Mouse (Mus musculus) cerebellum, adult 2 months (tissue): ENCODE measurements around the gene Il33. TPM values are rescaled to one million over a fixed set of nuclear protein-coding genes. Genes with fewer than 3 reads are reported as not detected.

Experiments
- DNase-seq, 2 experiments: peaks; one replicate each; pipeline ENCODE4 v3.0.0; 2021
- H3K27ac ChIP-seq: fragments of 200-500 bp; 2 replicates; pipeline ENCODE4 v1.5.1; 2012; ENCODE audit warnings: low read length, control low read depth, inconsistent platforms; ENCODE audit not compliant: insufficient read depth
- H3K27me3 ChIP-seq: fragments of 200-500 bp; 2 replicates; pipeline ENCODE4 v1.6.1; 2012; ENCODE audit warnings: inconsistent platforms, mild to moderate bottlenecking, low read length, moderate library complexity; ENCODE audit not compliant: control insufficient read depth, insufficient read depth
- H3K4me1 ChIP-seq: fragments of 200-500 bp; 2 replicates; pipeline ENCODE4 v1.6.1; 2011; ENCODE audit warnings: low read length; ENCODE audit not compliant: control insufficient read depth, insufficient read depth
- H3K4me3 ChIP-seq: fragments of 200-500 bp; replicated peaks from 2 replicates; pipeline ENCODE3; 2011; ENCODE audit warnings: mild to moderate bottlenecking, low read depth, low read length, control low read depth; ENCODE audit not compliant: insufficient read depth
- CTCF ChIP-seq: fragments of 200-500 bp; IDR thresholded peaks from 2 replicates; pipeline ENCODE4 v1.5.1; 2011; ENCODE audit warnings: low read depth, mild to moderate bottlenecking, control low read depth, low read length, moderate library complexity, borderline replicate concordance; ENCODE audit not compliant: insufficient read depth
- POLR2A ChIP-seq: fragments of 200-500 bp; IDR thresholded peaks from 2 replicates; pipeline ENCODE4 v1.6.1; 2011; ENCODE audit warnings: low read length, control low read depth, borderline replicate concordance; ENCODE audit not compliant: insufficient read depth
- WGBS: fragments of 180-500 bp; shearing (Covaris S2); methylation state at CpG from one replicate; pipeline ENCODE4 v1.1.7; 2018; 5-methylcytosine and 5-hydroxymethylcytosine counted together
- polyA plus RNA-seq: library from polyadenylated mRNA; depleted of rRNA; stranded (reverse); fragments of >200 nt; gene quantifications from 2 replicates; pipeline ENCODE4 v1.2.3, GENCODE M21; 2012; rRNA removed

The Il33 gene
- 38.5 and 58.0 TPM in 2 replicates for polyA plus RNA-seq

- Histone ChIP-seq H3K4me3 (no peak within 1 kb of the TSS), H3K27me3 (no peaks in the 10 kb centered on the region), H3K27ac (no peak within 1 kb of the TSS), H3K4me1 (peaks cover 5% of the 10 kb centered on the region; the same call in 1 of the 2 replicates)
- DNase-seq = peak; percentile 20 to 42
- 9% methylated on average over 10 of the region's 10 CpGs for WGBS
- TF ChIP-seq CTCF (no peak), POLR2A (no peak)
Measured at GRCm38 (mm10) chr19:29924638-29925258, at the start of gene Il33. Il33 (plus strand) TSS chr19:29925114.

- Histone ChIP-seq H3K27ac (no peak overlapping the region), H3K4me3 (no peak overlapping the region), H3K27me3 (no peaks in the 10 kb centered on the region), H3K4me1 (no peaks in the 10 kb centered on the region)
- 78% methylated on average over 10 of the region's 10 CpGs for WGBS
- no peak for TF ChIP-seq CTCF
- no peak for TF ChIP-seq POLR2A
- no peak for DNase-seq
Measured at GRCm38 (mm10) chr19:29877422-29878291, 47.3 kb upstream of the Il33 start.

GRCm38 (mm10) chr19:29878896-29879504 lies 45.9 kb upstream of the Il33 start:
- Histone ChIP-seq H3K27ac (no peak overlapping the region), H3K4me1 (no peaks in the 10 kb centered on the region), H3K27me3 (no peaks in the 10 kb centered on the region), H3K4me3 (no peak overlapping the region)
- TF ChIP-seq POLR2A (no peak), CTCF (no peak)
- DNase-seq = no peak
- WGBS = 73% methylated on average over 8 of the region's 8 CpGs

- H3K4me3 ChIP-seq = no peak overlapping the region
- TF ChIP-seq POLR2A = no peak
- TF ChIP-seq CTCF = no peak
- no peak for DNase-seq
- no peak overlapping the region for H3K27ac ChIP-seq
- 72% methylated on average over 4 of the region's 4 CpGs for WGBS
- H3K27me3 ChIP-seq = no peaks in the 10 kb centered on the region
- no peaks in the 10 kb centered on the region for H3K4me1 ChIP-seq
Measured at GRCm38 (mm10) chr19:29880918-29881317, 44.0 kb upstream of the Il33 start.

- H3K4me1 ChIP-seq = no peaks in the 10 kb centered on the region
- TF ChIP-seq POLR2A = no peak
- TF ChIP-seq CTCF = no peak
- WGBS = 92% methylated on average over 3 of the region's 3 CpGs
Measured at GRCm38 (mm10) chr19:29882696-29883095, 42.2 kb upstream of the Il33 start.

GRCm38 (mm10) chr19:29885548-29885947 lies 39.4 kb upstream of the Il33 start:
- Histone ChIP-seq H3K27ac (no peak overlapping the region), H3K4me3 (no peak overlapping the region), H3K27me3 (no peaks in the 10 kb centered on the region), H3K4me1 (no peaks in the 10 kb centered on the region)
- WGBS = 84% methylated on average over 6 of the region's 6 CpGs
- TF ChIP-seq POLR2A (no peak), CTCF (no peak)
- DNase-seq = no peak

More at GRCm38 (mm10) chr19:29882696-29883095, 42.2 kb upstream of the Il33 start:
- Histone ChIP-seq H3K27me3 (no peaks in the 10 kb centered on the region), H3K4me3 (no peak overlapping the region), H3K27ac (no peak overlapping the region)
- DNase-seq = no peak

- no peak for DNase-seq
- H3K27ac ChIP-seq = no peak overlapping the region
- TF ChIP-seq POLR2A (no peak), CTCF (no peak)
- no peak overlapping the region for H3K4me3 ChIP-seq
- WGBS = 84% methylated on average over 2 of the region's 2 CpGs
- no peaks in the 10 kb centered on the region for H3K4me1 ChIP-seq
- no peaks in the 10 kb centered on the region for H3K27me3 ChIP-seq
Measured at GRCm38 (mm10) chr19:29887476-29887875, 37.4 kb upstream of the Il33 start.
